Mouse (Mus musculus) neural tube, embryonic 13.5 days (tissue): Measurements from ENCODE around the gene Tcf3. TPM values are rescaled to one million over a fixed set of nuclear protein-coding genes. Genes with fewer than 3 reads are reported as not detected.

Experiments
- ATAC-seq: fragments of 200-750 bp; cut with Nextera tagmentation; 2 replicates; pipeline ENCODE4 v1.8.0; 2017; ENCODE audit warnings: low read depth, mild to moderate bottlenecking, moderate TSS enrichment, moderate library complexity
- H3K27ac ChIP-seq: fragments of 300-500 bp; sonication (generic); replicated peaks from 2 replicates; pipeline ENCODE4 v1.5.1; 2015; ENCODE audit warnings: moderate library complexity, mild to moderate bottlenecking, inconsistent platforms
- H3K27me3 ChIP-seq: fragments of 300-500 bp; sonication (generic); 2 replicates; pipeline ENCODE4 v1.6.1; 2015; ENCODE audit warnings: mild to moderate bottlenecking, inconsistent platforms
- H3K36me3 ChIP-seq: fragments of 300-500 bp; sonication (generic); 2 replicates; pipeline ENCODE4 v1.6.1; 2015; ENCODE audit warnings: mild to moderate bottlenecking, inconsistent platforms
- H3K4me1 ChIP-seq: fragments of 300-500 bp; sonication (generic); replicated peaks from 2 replicates; pipeline ENCODE4 v1.6.1; 2015; ENCODE audit warnings: inconsistent platforms
- H3K4me2 ChIP-seq: fragments of 300-500 bp; sonication (generic); 2 replicates; pipeline ENCODE4 v1.6.1; 2015; ENCODE audit warnings: inconsistent platforms, mild to moderate bottlenecking, moderate library complexity
- H3K4me3 ChIP-seq: fragments of 300-500 bp; sonication (generic); 2 replicates; pipeline ENCODE4 v1.5.1; 2015; ENCODE audit warnings: mild to moderate bottlenecking, inconsistent platforms
- H3K9ac ChIP-seq: fragments of 300-500 bp; sonication (generic); 2 replicates; pipeline ENCODE4 v1.6.1; 2015; ENCODE audit warnings: moderate library complexity, mild to moderate bottlenecking, inconsistent platforms
- H3K9me3 ChIP-seq: fragments of 300-500 bp; sonication (generic); 2 replicates; pipeline ENCODE4 v1.6.1; 2016; ENCODE audit warnings: inconsistent platforms
- WGBS: fragments of 180-500 bp; shearing (Covaris S2); methylation state at CpG from one replicate; pipeline ENCODE4 v1.1.7; 2015; 5-methylcytosine and 5-hydroxymethylcytosine counted together
- microRNA-seq: library from miRNA; unstranded; fragments of <30 nt; microRNA quantifications from one replicate; pipeline ENCODE4, GENCODE M21; 2016
- polyA plus RNA-seq: library from polyadenylated mRNA; unstranded; fragments of >200 nt; fragmentation: Nextera tagmentation; extraction: Ambion mirVana; gene quantifications from 2 replicates; pipeline ENCODE4 v1.2.1, GENCODE M21; 2015

The Tcf3 gene
- polyA plus RNA-seq, 1 experiment from 2014 or later, result 62.1 TPM

DNA sequence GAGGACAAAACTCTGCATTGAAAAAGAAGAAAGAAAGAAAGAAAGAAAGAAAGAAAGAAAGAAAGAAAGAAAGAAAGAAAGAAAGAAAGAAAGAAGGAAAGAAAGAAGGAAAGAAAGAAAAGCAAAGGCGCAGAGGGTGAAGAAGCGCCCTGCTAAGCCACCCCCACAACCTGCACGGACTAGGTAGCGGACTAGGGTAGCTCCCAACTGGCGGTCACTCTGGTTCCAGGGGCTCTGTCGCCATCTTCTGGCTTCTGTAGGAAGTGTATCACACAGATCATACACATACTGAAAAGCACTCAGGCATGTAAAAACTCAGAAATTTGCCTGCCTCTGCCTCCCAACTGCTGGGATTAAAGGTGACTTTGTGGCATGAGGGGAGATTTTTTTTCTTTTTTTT lies 59.4 kb downstream of the Tcf3 start:
- H3K4me1 ChIP-seq, result peaks cover 9% of the 10 kb centered on the region
- no peak for ATAC-seq
- H3K4me2 ChIP-seq, result no peak overlapping the region
- no peak overlapping the region for H3K9ac ChIP-seq
- 19% methylated on average over 6 of the region's 6 CpGs for WGBS
- no peaks in the 10 kb centered on the region for H3K27me3 ChIP-seq
- no peak overlapping the region for H3K27ac ChIP-seq
- H3K36me3 ChIP-seq, result no peaks in the 10 kb centered on the region
- no peaks in the 10 kb centered on the region for H3K9me3 ChIP-seq
- no peak overlapping the region for H3K4me3 ChIP-seq

DNA sequence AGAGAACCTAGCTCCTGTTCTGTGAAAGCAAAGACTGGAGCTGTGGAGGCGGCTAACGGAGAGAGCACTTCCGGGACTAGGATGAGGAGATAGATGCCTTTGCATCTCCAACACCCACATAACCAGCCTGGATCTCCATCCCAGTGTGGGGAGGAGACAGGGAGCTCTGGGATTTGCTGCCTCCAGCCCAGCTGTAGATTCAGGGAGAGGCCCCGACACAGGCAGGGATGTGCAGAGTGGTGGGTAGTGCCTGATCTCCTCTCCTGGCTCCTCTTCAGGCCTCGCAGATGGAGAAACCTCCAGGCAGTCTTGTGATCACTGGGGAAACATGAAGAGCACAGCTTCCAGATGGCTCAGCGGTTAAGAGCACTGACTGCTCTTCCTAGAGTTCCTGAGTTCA lies 60.7 kb downstream of the Tcf3 start:
- Histone ChIP-seq H3K27me3 (peaks cover 3% of the 10 kb centered on the region; the same call in 1 of the 2 replicates), H3K4me3 (no peak overlapping the region), H3K9me3 (no peaks in the 10 kb centered on the region), H3K4me1 (peaks cover 9% of the 10 kb centered on the region), H3K36me3 (no peaks in the 10 kb centered on the region), H3K27ac (no peak overlapping the region), H3K4me2 (no peak overlapping the region), H3K9ac (0 out of 2 replicates have a peak overlapping the region, but pooled peaks have one; percentile 1)
- ATAC-seq, result no peak
- whole genome bisulfite sequencing, result 78% methylated on average over 6 of the region's 6 CpGs

DNA sequence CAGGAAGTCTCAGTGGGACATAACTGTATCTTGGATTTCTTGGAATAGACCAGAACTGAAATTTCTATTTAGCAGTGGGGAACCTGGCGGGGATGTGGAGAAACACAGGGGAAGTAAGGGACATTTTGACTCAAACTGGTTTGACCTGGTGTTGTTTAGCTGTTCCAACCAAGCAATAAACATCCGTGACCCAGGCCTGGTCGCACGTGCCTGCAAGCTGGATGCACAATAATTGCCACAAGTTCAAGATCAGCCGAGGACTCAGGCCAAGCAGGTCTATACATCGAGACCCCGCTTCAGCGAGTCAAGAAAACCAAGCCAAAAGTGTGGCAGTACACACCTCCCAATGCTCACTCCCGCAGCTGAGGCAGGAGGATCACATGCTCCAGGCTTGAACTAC lies 61.5 kb downstream of the Tcf3 start:
- Histone ChIP-seq H3K27ac (no peak overlapping the region), H3K36me3 (no peaks in the 10 kb centered on the region), H3K9ac (peak overlapping the region; percentile 49), H3K4me1 (peaks cover 9% of the 10 kb centered on the region), H3K4me3 (peak overlapping the region; percentile 22; the same call in 1 of the 2 replicates), H3K9me3 (no peaks in the 10 kb centered on the region), H3K4me2 (peak overlapping the region; percentile 29), H3K27me3 (peaks cover 10% of the 10 kb centered on the region)
- WGBS, result 46% methylated on average over 9 of the region's 9 CpGs
- no peak for ATAC-seq

DNA sequence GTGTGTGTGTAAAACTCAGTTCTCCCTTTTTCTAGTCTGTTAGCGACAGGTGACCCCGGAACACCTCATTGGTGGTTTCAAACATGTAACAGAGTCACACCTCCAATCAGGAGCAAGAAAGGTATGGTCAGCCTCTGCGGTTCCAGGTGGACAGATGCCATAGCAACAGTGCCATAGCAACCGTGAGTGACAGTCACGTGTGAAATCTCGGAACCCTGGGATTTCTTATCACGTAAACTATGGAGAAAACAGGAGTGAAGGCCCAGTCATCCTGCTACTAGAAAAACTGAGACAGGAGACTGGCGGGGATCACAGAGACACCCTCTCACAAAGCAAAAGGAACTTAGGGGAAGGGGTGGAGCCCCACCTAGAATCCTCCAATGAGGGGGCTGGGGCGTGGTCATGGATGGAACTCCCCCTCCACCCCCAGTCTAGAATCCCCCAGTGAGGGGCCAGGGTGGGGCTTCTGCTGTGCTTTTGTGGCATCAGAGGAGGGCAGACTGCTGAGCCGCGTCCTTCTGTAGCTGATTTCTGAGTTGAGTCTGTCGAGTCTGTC lies 62.0 kb downstream of the Tcf3 start:
- Histone ChIP-seq H3K27ac (no peak overlapping the region), H3K4me1 (peaks cover 9% of the 10 kb centered on the region), H3K4me3 (peak overlapping the region; percentile 22), H3K36me3 (no peaks in the 10 kb centered on the region), H3K9ac (peak overlapping the region; percentile 49; the same call in 1 of the 2 replicates), H3K4me2 (peak overlapping the region; percentile 29), H3K27me3 (peaks cover 12% of the 10 kb centered on the region), H3K9me3 (no peaks in the 10 kb centered on the region)
- peak; percentile 63 for ATAC-seq
- 4% methylated on average over 12 of the region's 12 CpGs for WGBS

DNA sequence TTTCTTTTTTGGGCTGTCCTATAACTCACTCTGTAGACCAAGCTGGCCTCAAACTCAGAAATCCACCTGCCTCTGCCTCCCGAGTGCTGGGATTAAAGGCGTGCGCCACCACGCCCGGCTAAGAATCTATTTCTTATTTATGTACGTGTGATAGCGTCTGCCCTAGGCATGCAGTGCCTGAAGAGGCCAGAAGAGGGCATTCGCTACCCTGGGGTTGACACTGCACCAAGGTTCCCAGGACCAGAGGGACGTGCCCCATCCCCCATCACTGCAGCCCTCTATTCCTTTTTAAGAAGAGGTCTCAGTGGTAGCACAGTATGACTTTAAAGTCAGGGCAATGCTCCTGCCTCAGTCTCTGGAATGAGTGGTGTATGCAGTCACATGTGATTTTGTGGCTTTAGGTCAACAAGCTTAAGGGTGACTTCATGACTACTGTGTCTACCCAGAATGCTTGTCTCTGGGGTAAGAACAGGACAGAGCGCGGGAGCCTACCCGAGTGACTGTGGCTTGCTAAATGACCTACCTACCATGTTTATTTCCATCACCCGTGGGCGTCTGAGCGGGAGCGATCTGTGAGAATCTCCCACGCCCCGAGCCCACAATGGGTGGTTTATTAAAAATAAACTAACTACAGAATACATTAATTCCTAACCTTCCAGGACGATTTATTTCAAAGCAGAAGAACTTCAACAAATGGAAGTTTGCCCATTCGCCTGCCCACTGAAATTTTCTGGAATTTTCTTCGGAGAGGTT lies 63.3 kb downstream of the Tcf3 start:
- no peak overlapping the region for H3K4me2 ChIP-seq
- ATAC-seq, result no peak
- H3K4me3 ChIP-seq, result no peak overlapping the region
- no peak overlapping the region for H3K9ac ChIP-seq
- peaks cover 9% of the 10 kb centered on the region for H3K4me1 ChIP-seq
- H3K27me3 ChIP-seq, result peaks cover 12% of the 10 kb centered on the region
- 85% methylated on average over 21 of the region's 21 CpGs for WGBS
- no peak overlapping the region for H3K27ac ChIP-seq
- no peaks in the 10 kb centered on the region for H3K9me3 ChIP-seq
- H3K36me3 ChIP-seq, result no peaks in the 10 kb centered on the region

DNA sequence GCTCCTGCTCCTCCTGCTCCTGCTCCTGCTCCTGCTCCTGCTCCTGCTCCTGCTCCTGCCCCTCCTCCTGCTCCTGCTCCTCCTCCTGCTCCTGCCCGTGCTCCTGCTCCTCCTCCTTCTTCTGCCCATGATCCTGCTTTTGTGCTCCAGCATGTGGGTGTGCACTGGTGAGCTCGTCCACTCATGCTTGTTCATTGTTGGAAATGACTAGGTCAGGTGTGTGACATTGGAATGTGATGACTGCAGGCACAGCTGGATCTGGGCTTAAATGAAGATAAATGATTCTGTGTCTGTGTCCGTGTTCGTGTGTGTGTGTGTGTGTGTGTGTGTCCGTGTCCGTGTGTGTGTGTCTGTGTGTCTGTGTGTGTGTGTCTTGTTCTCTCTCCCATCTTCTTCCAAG lies 65.1 kb downstream of the Tcf3 start:
- Histone ChIP-seq H3K4me3 (no peak overlapping the region), H3K36me3 (no peaks in the 10 kb centered on the region), H3K9me3 (no peaks in the 10 kb centered on the region), H3K4me1 (peaks cover 15% of the 10 kb centered on the region), H3K27ac (no peak overlapping the region), H3K9ac (no peak overlapping the region), H3K4me2 (no peak overlapping the region), H3K27me3 (peaks cover 25% of the 10 kb centered on the region)
- WGBS, result 87% methylated on average over 6 of the region's 6 CpGs
- no peak for ATAC-seq

DNA sequence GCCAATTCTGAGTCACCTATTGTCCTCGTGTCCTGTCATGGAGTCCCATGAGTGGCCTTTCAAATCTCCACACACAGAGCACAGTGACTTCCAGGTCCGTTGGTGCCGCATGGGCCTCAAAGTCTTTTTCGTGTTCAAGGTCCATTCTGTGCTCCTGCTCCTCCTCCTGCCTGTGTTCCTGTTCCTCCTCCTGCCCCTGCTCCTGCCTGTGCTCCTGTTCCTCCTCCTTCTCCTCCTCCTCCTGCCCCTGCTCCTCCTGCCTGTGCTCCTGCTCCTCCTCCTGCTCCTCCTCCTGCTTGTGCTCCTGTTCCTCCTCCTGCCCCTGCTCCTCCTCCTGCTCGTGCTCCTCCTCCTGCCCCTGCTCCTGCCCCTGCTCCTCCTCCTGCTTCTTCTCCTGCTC lies 65.5 kb downstream of the Tcf3 start:
- WGBS, result 66% methylated on average over 5 of the region's 5 CpGs
- peaks cover 26% of the 10 kb centered on the region for H3K27me3 ChIP-seq
- H3K27ac ChIP-seq, result no peak overlapping the region
- ATAC-seq, result no peak
- H3K4me1 ChIP-seq, result peaks cover 15% of the 10 kb centered on the region
- no peak overlapping the region for H3K9ac ChIP-seq
- H3K4me3 ChIP-seq, result no peak overlapping the region
- H3K36me3 ChIP-seq, result no peaks in the 10 kb centered on the region
- no peak overlapping the region for H3K4me2 ChIP-seq
- no peaks in the 10 kb centered on the region for H3K9me3 ChIP-seq

DNA sequence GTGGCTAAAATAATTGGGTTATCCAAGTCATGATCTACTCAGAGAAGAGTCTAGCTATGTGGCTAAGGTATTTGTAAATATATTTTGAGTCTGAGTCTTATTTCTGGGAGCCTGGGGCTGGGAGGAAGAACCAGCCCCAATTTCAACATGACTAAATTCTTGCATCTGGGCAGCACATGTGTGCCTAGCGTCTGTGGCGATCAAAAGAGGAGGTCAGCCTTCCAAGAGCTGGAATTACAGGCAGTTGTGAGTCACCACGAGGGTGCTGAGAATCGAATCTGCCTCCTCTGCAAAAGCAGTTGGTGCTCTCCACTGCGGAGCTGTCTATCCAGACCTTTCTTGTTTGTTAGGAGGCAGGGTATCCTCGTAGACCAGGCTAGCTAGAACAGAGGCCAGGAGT lies 67.7 kb downstream of the Tcf3 start:
- Histone ChIP-seq H3K9me3 (no peaks in the 10 kb centered on the region), H3K27me3 (peaks cover 33% of the 10 kb centered on the region), H3K4me3 (no peak overlapping the region), H3K27ac (no peak overlapping the region), H3K4me2 (no peak overlapping the region), H3K4me1 (peaks cover 5% of the 10 kb centered on the region; the same call in 1 of the 2 replicates), H3K36me3 (no peaks in the 10 kb centered on the region), H3K9ac (no peak overlapping the region)
- ATAC-seq, result no peak
- 67% methylated on average over 6 of the region's 6 CpGs for WGBS

DNA sequence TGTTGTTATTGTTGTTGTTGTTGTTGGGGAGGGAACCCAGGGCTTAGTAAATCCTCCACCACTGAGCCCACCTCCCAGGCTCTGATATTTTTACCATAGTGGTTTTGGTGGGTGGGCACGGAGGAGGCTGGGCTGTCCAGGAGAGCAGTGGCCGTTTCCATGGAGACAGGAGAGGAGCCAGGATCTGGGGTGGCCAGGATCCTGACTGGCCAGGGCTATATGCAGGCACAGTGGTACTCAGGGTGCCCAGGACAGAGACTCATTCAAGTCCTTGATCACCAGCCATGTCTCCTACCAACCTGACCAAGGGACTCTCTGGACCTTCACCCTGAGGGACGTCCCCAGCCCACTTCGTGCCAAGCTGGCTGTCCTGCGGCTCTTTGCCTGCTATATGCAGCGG lies 69.7 kb downstream of the Tcf3 start:
- ATAC-seq, result no peak
- peaks cover 52% of the 10 kb centered on the region for H3K27me3 ChIP-seq
- WGBS, result 38% methylated on average over 6 of the region's 6 CpGs

More for the DNA sequence above, 69.7 kb downstream of the Tcf3 start:
- Histone ChIP-seq H3K4me1 (peaks cover 5% of the 10 kb centered on the region; the same call in 1 of the 2 replicates), H3K36me3 (no peaks in the 10 kb centered on the region), H3K27ac (no peak overlapping the region), H3K9me3 (no peaks in the 10 kb centered on the region), H3K4me3 (no peak overlapping the region), H3K4me2 (no peak overlapping the region), H3K9ac (no peak overlapping the region)

Small RNA genes within 50 kb of the gene (microRNA-seq; reads per million reads assigned to microRNA genes)
- not detected for gene Gm22721

Other genes starting within 250 kb of the Tcf3 start
- 46.5 and 60.7 TPM in 2 replicates for gene Mum1, start 207.2 kb downstream of the Tcf3 start, polyA plus RNA-seq
- 250 and 275 TPM in 2 replicates for gene Ndufs7, start 184.5 kb downstream of the Tcf3 start, polyA plus RNA-seq
- 31.2 and 33.0 TPM in 2 replicates for gene Gamt, start 172.6 kb downstream of the Tcf3 start, polyA plus RNA-seq
- gene Dazap1, start 172.2 kb downstream of the Tcf3 start, polyA plus RNA-seq, result 59.8 and 66.5 TPM in 2 replicates
- 573 and 601 TPM in 2 replicates for gene Rps15, start 141.2 kb downstream of the Tcf3 start, polyA plus RNA-seq
- 153 and 156 TPM in 2 replicates for gene Apc2, start 137.7 kb downstream of the Tcf3 start, polyA plus RNA-seq
- gene 2310011J03Rik, start 113.1 kb downstream of the Tcf3 start, polyA plus RNA-seq, result 27.9 and 30.7 TPM in 2 replicates
- gene Pcsk4, start 104.1 kb downstream of the Tcf3 start, polyA plus RNA-seq, result 2.9 and 3.6 TPM in 2 replicates
- 3.3 and 4.5 TPM in 2 replicates for gene Reep6, start 103.7 kb downstream of the Tcf3 start, polyA plus RNA-seq
- gene Adamtsl5, start 85.2 kb downstream of the Tcf3 start, polyA plus RNA-seq, result 1.6 and 1.8 TPM in 2 replicates
- gene Plk5, start 77.2 kb downstream of the Tcf3 start, polyA plus RNA-seq, result 1.0 and 1.5 TPM in 2 replicates
- 15.6 and 16.7 TPM in 2 replicates for gene Mex3d, start 46.0 kb downstream of the Tcf3 start, polyA plus RNA-seq
- gene Mbd3, start 34.1 kb downstream of the Tcf3 start, polyA plus RNA-seq, result 238 and 241 TPM in 2 replicates
- 462 and 574 TPM in 2 replicates for gene Uqcr11, start 26.8 kb downstream of the Tcf3 start, polyA plus RNA-seq
- 0.92 and 1.2 TPM in 2 replicates for gene Onecut3, start 61.2 kb upstream of the Tcf3 start, polyA plus RNA-seq
- gene Atp8b3, start 105.5 kb upstream of the Tcf3 start, polyA plus RNA-seq, result 1.2 and 1.4 TPM in 2 replicates
- 26.8 and 28.0 TPM in 2 replicates for gene Rexo1, start 127.9 kb upstream of the Tcf3 start, polyA plus RNA-seq
- gene Klf16, start 143.7 kb upstream of the Tcf3 start, polyA plus RNA-seq, result 4.9 and 5.5 TPM in 2 replicates
- gene Abhd17a, start 156.7 kb upstream of the Tcf3 start, polyA plus RNA-seq, result 108 and 123 TPM in 2 replicates
- gene Scamp4, start 169.2 kb upstream of the Tcf3 start, polyA plus RNA-seq, result 62.7 and 64.8 TPM in 2 replicates
- gene Adat3, start 169.2 kb upstream of the Tcf3 start, polyA plus RNA-seq, result 3.0 and 4.8 TPM in 2 replicates
- gene Gm49322, start 172.4 kb upstream of the Tcf3 start, polyA plus RNA-seq, result 2.8 and 3.7 TPM in 2 replicates
- 98.0 and 110 TPM in 2 replicates for gene Csnk1g2, start 189.2 kb upstream of the Tcf3 start, polyA plus RNA-seq
- 93.9 and 100.0 TPM in 2 replicates for gene Btbd2, start 223.4 kb upstream of the Tcf3 start, polyA plus RNA-seq
- gene Mknk2, start 244.5 kb upstream of the Tcf3 start, polyA plus RNA-seq, result 61.4 and 63.4 TPM in 2 replicates